Mouse (Mus musculus): ENCODE results near the gene Arl9. TPM values are rescaled to one million over a fixed set of nuclear protein-coding genes. Genes with fewer than 3 reads are reported as not detected.
"Not testable (repeated sequence)": the region's sequence is repeated elsewhere in the genome, so short reads cannot be mapped to it uniquely, and the experiment has no call there.

The Arl9 gene
- polyA plus RNA-seq, 1 experiment from 2014 or later, result not detected

GRCm38 (mm10) chr5:76971115-76971514 is 32.7 kb upstream of the Arl9 start:
- not testable (repeated sequence) for ATAC-seq (replicated peaks; ENCODE audit: low FRiP score, low TSS enrichment, low read depth); H3K27me3 ChIP-seq (replicated peaks; ENCODE audit: control insufficient read depth, insufficient read depth, low read length); H3K4me2 ChIP-seq (ENCODE audit: low read length); H3K4me3 ChIP-seq (ENCODE audit: low read depth, low read length); H3K27ac ChIP-seq (ENCODE audit: low read depth); DNase-seq (ENCODE audit: low spot score); H3K9ac ChIP-seq (ENCODE audit: low read length); H3K9me3 ChIP-seq (ENCODE audit: control insufficient read depth, low read length)
- Histone ChIP-seq H3K4me1 (replicated peaks; ENCODE audit: control insufficient read depth, insufficient read depth, low read length) (peaks cover 10% of the 10 kb centered on the region), H3K36me3 (ENCODE audit: control insufficient read depth, insufficient read depth, low read length) (peaks cover 39% of the 10 kb centered on the region)
- WGBS, result 74% methylated on average over 1 of the region's 1 CpGs

DNA sequence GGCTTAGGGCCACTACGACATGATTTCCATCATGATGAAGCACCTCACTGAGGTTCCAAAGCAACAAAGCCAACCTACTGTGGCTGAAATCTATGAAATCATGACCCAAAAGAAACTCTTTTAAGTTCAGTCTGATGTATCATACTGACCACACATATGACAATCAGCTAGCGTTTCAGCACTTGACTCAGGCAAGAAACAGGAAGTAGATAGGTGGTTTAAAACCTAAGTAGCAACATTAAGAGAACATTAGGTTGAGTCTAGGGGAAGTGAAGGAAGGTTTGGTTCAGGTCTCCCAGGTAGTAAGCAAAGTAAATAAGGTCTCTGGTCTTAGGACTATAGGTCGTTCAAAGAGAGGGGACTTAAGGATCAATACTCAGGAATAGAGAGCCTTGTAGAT is 30.4 kb upstream of the Arl9 start:
- H3K27me3 ChIP-seq (replicated peaks; ENCODE audit: control insufficient read depth, insufficient read depth, low read length), result no peaks in the 10 kb centered on the region
- H3K4me2 ChIP-seq (ENCODE audit: low read length), result peak overlapping the region; percentile 90
- H3K27ac ChIP-seq (ENCODE audit: low read depth), result no peak overlapping the region
- H3K36me3 ChIP-seq (ENCODE audit: control insufficient read depth, insufficient read depth, low read length), result peaks cover 22% of the 10 kb centered on the region
- WGBS, result 69% methylated on average over 3 of the region's 3 CpGs
- no peak overlapping the region for H3K9ac ChIP-seq (ENCODE audit: low read length)
- H3K4me1 ChIP-seq (replicated peaks; ENCODE audit: control insufficient read depth, insufficient read depth, low read length), result peaks cover 10% of the 10 kb centered on the region
- ATAC-seq (replicated peaks; ENCODE audit: low FRiP score, low TSS enrichment, low read depth) (no peak), DNase-seq (ENCODE audit: low spot score) (no peak)
- H3K4me3 ChIP-seq (ENCODE audit: low read depth, low read length), result peak overlapping the region; percentile 91
- H3K9me3 ChIP-seq (ENCODE audit: control insufficient read depth, low read length), result no peaks in the 10 kb centered on the region

DNA sequence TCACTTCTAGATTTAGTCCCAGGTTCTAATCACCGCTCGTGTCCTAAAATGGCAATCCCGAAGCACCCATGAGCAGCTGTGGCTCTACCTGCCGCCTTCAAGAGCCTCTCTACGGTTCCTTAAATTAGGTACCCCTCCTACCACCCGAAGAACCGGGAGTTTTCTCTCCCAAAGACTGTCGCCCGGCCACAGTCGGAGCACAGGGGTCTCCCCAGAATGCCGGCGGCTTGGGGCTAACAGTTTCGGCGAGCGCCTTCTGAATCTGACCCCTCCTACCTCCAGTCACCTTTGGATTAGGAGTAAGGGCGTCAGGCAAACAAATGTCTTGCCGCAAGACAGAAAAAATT is 29.7 kb upstream of the Arl9 start:
- peak overlapping the region; percentile 90 for H3K4me2 ChIP-seq (ENCODE audit: low read length)
- peak overlapping the region; percentile 91 for H3K4me3 ChIP-seq (ENCODE audit: low read depth, low read length)
- DNase-seq (ENCODE audit: low spot score), result no peak
- no peak overlapping the region for H3K27ac ChIP-seq (ENCODE audit: low read depth)
- H3K9me3 ChIP-seq (ENCODE audit: control insufficient read depth, low read length), result no peaks in the 10 kb centered on the region
- H3K9ac ChIP-seq (ENCODE audit: low read length), result peak overlapping the region; percentile 92
- ATAC-seq (replicated peaks; ENCODE audit: low FRiP score, low TSS enrichment, low read depth), result peak; percentile 40
- peaks cover 22% of the 10 kb centered on the region for H3K36me3 ChIP-seq (ENCODE audit: control insufficient read depth, insufficient read depth, low read length)
- H3K4me1 ChIP-seq (replicated peaks; ENCODE audit: control insufficient read depth, insufficient read depth, low read length), result peaks cover 10% of the 10 kb centered on the region
- WGBS, result 3% methylated on average over 17 of the region's 17 CpGs
- H3K27me3 ChIP-seq (replicated peaks; ENCODE audit: control insufficient read depth, insufficient read depth, low read length), result no peaks in the 10 kb centered on the region

DNA sequence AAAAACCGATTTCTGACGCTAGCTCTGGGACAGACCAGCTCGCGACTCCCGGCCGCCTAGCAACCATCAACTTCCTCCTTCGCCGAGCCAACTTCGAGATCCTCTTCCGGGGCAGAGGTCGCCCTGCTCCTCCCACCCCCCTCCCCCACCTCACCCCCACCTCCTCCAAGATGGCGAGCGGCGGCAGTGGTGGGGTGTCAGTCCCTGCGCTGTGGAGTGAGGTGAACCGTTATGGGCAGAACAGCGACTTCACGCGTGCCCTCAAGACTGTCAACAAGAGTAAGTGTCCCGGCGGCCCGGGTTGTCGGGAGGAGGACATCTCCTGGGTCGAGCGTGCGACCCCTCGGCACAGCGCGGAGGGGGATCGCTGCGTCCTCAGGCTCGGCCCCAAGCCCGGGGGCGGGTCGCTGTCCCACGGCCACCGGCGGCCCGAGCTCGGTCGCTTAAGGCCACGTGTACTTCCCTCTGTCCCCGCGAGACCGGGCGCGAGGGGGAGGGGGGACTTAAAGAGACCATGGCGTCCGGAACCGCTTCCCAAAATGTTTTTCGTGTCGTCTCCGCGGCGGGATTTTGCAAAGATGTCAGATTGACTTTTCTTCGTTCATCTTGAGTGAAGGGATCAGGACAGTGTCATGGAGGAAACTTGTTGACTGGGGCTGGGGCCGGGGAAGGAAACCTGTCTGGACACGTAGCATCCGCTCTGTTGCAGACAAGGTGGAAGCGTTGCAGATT is 29.1 kb upstream of the Arl9 start, which contains the start of gene Srp72:
Srp72 (plus strand) TSS at position 130 of the 732 bp plus-strand sequence.
- H3K4me1 ChIP-seq (replicated peaks; ENCODE audit: control insufficient read depth, insufficient read depth, low read length), result peaks cover 10% of the 10 kb centered on the region
- under 1% methylated on average over 60 of the region's 60 CpGs for WGBS
- ATAC-seq (replicated peaks; ENCODE audit: low FRiP score, low TSS enrichment, low read depth) (peak; percentile 96), DNase-seq (ENCODE audit: low spot score) (peak; percentile 98)
- H3K4me2 ChIP-seq (ENCODE audit: low read length), result peak within 1 kb of the TSS; percentile 90
- H3K36me3 ChIP-seq (ENCODE audit: control insufficient read depth, insufficient read depth, low read length), result peaks cover 23% of the 10 kb centered on the region
- H3K27me3 ChIP-seq (replicated peaks; ENCODE audit: control insufficient read depth, insufficient read depth, low read length), result no peaks in the 10 kb centered on the region
- peak within 1 kb of the TSS; percentile 91 for H3K4me3 ChIP-seq (ENCODE audit: low read depth, low read length)
- H3K9me3 ChIP-seq (ENCODE audit: control insufficient read depth, low read length), result no peaks in the 10 kb centered on the region
- H3K27ac ChIP-seq (ENCODE audit: low read depth), result peak within 1 kb of the TSS; percentile 80; the same call in 1 of the 2 replicates
- peak within 1 kb of the TSS; percentile 92 for H3K9ac ChIP-seq (ENCODE audit: low read length)

DNA sequence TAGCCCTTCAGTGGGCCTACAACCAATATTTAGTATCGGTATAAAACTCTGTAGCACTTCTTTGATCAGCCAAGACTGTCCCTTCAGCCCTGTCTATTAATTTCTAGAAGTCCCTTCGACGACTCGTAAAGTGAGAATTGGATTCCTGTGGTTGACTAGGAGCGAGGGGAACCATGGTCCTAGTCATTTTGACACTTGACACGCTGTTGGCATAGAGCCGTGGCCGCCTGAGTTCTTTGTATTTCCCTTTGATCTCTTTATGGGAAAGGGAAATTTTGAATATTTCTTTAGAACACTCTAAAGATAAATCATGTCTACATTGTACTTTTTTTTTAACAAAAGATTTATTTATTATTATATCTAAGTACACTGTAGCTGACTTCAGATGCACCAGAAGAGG is 28.1 kb upstream of the Arl9 start:
- Histone ChIP-seq H3K4me3 (ENCODE audit: low read depth, low read length) (peak overlapping the region; percentile 91), H3K4me1 (replicated peaks; ENCODE audit: control insufficient read depth, insufficient read depth, low read length) (peaks cover 10% of the 10 kb centered on the region), H3K4me2 (ENCODE audit: low read length) (peak overlapping the region; percentile 77), H3K36me3 (ENCODE audit: control insufficient read depth, insufficient read depth, low read length) (peaks cover 29% of the 10 kb centered on the region), H3K9me3 (ENCODE audit: control insufficient read depth, low read length) (no peaks in the 10 kb centered on the region), H3K9ac (ENCODE audit: low read length) (peak overlapping the region; percentile 92; the same call in 1 of the 2 replicates), H3K27ac (ENCODE audit: low read depth) (no peak overlapping the region), H3K27me3 (replicated peaks; ENCODE audit: control insufficient read depth, insufficient read depth, low read length) (no peaks in the 10 kb centered on the region)
- WGBS, result 88% methylated on average over 8 of the region's 8 CpGs
- DNase-seq (ENCODE audit: low spot score), result no peak
- no peak for ATAC-seq (replicated peaks; ENCODE audit: low FRiP score, low TSS enrichment, low read depth)

GRCm38 (mm10) chr5:76984015-76984414 is 19.8 kb upstream of the Arl9 start:
- Histone ChIP-seq H3K4me1 (replicated peaks; ENCODE audit: control insufficient read depth, insufficient read depth, low read length) (no peaks in the 10 kb centered on the region), H3K4me2 (ENCODE audit: low read length) (no peak overlapping the region), H3K9ac (ENCODE audit: low read length) (no peak overlapping the region), H3K27ac (ENCODE audit: low read depth) (no peak overlapping the region), H3K4me3 (ENCODE audit: low read depth, low read length) (no peak overlapping the region), H3K9me3 (ENCODE audit: control insufficient read depth, low read length) (no peaks in the 10 kb centered on the region), H3K36me3 (ENCODE audit: control insufficient read depth, insufficient read depth, low read length) (peaks cover 91% of the 10 kb centered on the region), H3K27me3 (replicated peaks; ENCODE audit: control insufficient read depth, insufficient read depth, low read length) (no peaks in the 10 kb centered on the region)
- DNase-seq (ENCODE audit: low spot score), result no peak
- ATAC-seq (replicated peaks; ENCODE audit: low FRiP score, low TSS enrichment, low read depth), result no peak
- WGBS, result 96% methylated on average over 11 of the region's 11 CpGs

- DNase-seq (ENCODE audit: low spot score) (no peak), ATAC-seq (replicated peaks; ENCODE audit: low FRiP score, low TSS enrichment, low read depth) (no peak)
- no peaks in the 10 kb centered on the region for H3K9me3 ChIP-seq (ENCODE audit: control insufficient read depth, low read length)
- H3K4me1 ChIP-seq (replicated peaks; ENCODE audit: control insufficient read depth, insufficient read depth, low read length), result no peaks in the 10 kb centered on the region
- H3K4me2 ChIP-seq (ENCODE audit: low read length), result no peak overlapping the region
- H3K27me3 ChIP-seq (replicated peaks; ENCODE audit: control insufficient read depth, insufficient read depth, low read length), result no peaks in the 10 kb centered on the region
- no peak overlapping the region for H3K9ac ChIP-seq (ENCODE audit: low read length)
- peaks cover 90% of the 10 kb centered on the region for H3K36me3 ChIP-seq (ENCODE audit: control insufficient read depth, insufficient read depth, low read length)
- no peak overlapping the region for H3K4me3 ChIP-seq (ENCODE audit: low read depth, low read length)
- 92% methylated on average over 3 of the region's 3 CpGs for WGBS
- no peak overlapping the region for H3K27ac ChIP-seq (ENCODE audit: low read depth)
Observed at GRCm38 (mm10) chr5:76990789-76991188, 13.1 kb upstream of the Arl9 start.

- H3K27me3 ChIP-seq (replicated peaks; ENCODE audit: control insufficient read depth, insufficient read depth, low read length), result no peaks in the 10 kb centered on the region
- no peak overlapping the region for H3K9ac ChIP-seq (ENCODE audit: low read length)
- DNase-seq (ENCODE audit: low spot score) (no peak), ATAC-seq (replicated peaks; ENCODE audit: low FRiP score, low TSS enrichment, low read depth) (no peak)
- WGBS, result 93% methylated on average over 5 of the region's 5 CpGs
- H3K4me1 ChIP-seq (replicated peaks; ENCODE audit: control insufficient read depth, insufficient read depth, low read length), result no peaks in the 10 kb centered on the region
- H3K4me3 ChIP-seq (ENCODE audit: low read depth, low read length), result no peak overlapping the region
- peaks cover 96% of the 10 kb centered on the region for H3K36me3 ChIP-seq (ENCODE audit: control insufficient read depth, insufficient read depth, low read length)
- no peak overlapping the region for H3K4me2 ChIP-seq (ENCODE audit: low read length)
- H3K27ac ChIP-seq (ENCODE audit: low read depth), result no peak overlapping the region
- H3K9me3 ChIP-seq (ENCODE audit: control insufficient read depth, low read length), result no peaks in the 10 kb centered on the region
Observed at GRCm38 (mm10) chr5:76993174-76993814, 10.6 kb upstream of the Arl9 start.

All from intestine, embryonic 14.5 days (tissue).